Mouse (Mus musculus) granulocyte monocyte progenitor cell, adult 5-6 weeks (primary cell): Measurements from ENCODE around the gene Add2. TPM values are rescaled to one million over a fixed set of nuclear protein-coding genes. Genes with fewer than 3 reads are reported as not detected.

Source experiments
- ATAC-seq: replicated peaks from 2 replicates; pipeline ENCODE4 v1.8.0; 2016; ENCODE audit warnings: mild to moderate bottlenecking, moderate TSS enrichment, inconsistent platforms; ENCODE audit not compliant: poor library complexity, severe bottlenecking
- total RNA-seq, 2 experiments: library from RNA; stranded (forward) in 1 of 2; stranded (reverse) in 1 of 2; fragments of 200-712, 200-1000 nt in 1 of 2; fragments of >200 nt in 1 of 2; fragmentation: Nextera tagmentation in 1 of 2; gene quantifications; 2 replicates each; pipeline ENCODE4 v1.2.3; 2014 to 2017

The Add2 gene
- total RNA-seq, 2 experiments from 2014 or later, result 0.21 to 1.5 TPM

- ATAC-seq, result no peak; the same call in 1 of the 2 replicates
Measured at GRCm38 (mm10) chr6:86126953-86127581, 98.6 kb downstream of the Add2 start.

DNA sequence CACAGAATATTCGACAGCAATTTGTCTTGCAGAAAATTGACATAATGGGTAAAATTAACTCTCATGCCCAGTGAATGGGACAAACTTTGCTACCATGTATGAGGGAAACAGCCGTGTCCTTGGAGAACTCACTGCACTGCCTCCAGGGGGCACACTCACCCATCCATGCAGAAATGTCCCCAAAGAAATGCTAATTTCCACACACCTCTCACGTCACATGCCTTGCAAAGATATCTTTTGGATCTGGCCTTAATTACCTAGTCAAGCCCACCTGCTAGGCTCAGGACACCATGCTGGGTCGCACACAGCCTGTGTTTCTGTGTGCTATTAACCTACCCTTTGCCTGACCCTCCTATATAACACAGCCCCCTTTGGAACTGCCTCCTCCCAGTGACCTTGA, 100.0 kb downstream of the Add2 start:
- peak; percentile 46 for ATAC-seq

GRCm38 (mm10) chr6:86129872-86130498, 101.5 kb downstream of the Add2 start:
- ATAC-seq, result no peak

DNA sequence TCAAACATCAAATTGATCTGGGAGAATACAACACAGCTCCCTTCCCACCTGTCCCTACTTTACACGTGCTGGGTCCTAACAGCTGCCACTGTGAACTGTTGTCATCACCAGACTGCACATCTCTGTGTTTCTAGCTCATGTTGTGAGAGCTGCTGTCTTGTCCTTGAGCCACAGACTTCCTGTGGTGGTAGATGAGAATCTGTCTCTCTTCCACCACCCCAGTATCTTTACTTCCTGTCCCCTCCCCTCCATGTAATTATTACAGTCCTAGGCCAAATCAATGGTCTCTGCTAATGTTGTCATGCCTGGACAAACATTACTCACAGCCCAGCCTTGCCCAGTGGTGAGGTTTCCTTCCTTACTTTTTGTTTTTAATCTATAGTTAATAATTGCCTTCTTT, 105.4 kb downstream of the Add2 start:
- ATAC-seq, result peak; percentile 25; the same call in 1 of the 2 replicates

GRCm38 (mm10) chr6:86136206-86136605, 107.7 kb downstream of the Add2 start:
- no peak for ATAC-seq

- ATAC-seq, result no peak
Measured at GRCm38 (mm10) chr6:86141284-86141683, 112.8 kb downstream of the Add2 start.

- ATAC-seq, result no peak; the same call in 1 of the 2 replicates
Measured at GRCm38 (mm10) chr6:86141820-86142219, 113.3 kb downstream of the Add2 start.

DNA sequence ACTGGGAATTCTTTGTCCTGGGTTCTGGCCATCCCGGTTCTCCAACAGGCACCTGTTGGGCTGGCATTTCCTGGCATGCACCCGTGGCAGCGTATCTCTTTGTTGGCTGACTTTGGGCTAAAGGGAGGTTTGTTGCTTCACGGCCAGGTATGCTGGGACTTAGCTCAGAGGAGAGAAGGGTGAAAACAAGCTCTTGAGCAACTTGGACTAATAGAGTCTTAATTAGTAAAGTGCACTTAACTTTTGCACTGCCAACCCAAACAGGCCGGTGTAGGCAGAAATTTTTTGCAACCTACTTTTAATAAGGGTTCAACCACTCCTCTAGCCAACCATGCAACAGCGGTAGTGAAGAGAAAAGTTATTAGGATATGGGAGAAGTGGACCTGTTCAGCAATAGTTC, 116.5 kb downstream of the Add2 start:
- ATAC-seq, result no peak

DNA sequence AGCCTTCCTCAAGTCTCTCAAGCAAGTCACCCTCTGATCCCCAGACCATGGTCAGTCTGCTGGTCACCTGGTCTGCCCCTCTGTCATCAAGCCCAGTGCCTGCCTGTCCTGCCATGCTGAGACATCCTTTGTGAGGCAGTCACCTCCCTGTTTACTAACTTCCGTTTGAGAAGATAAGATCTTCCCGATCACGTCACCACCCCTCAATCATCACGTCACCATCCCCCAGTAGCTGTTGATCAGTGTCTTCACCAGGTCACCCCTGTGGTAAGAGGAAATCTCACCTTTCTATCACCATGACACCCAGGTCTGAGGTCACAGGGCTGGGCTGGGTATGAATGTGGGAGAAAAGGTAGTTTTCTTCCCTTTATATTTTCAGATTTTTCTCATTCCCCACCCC, 120.0 kb downstream of the Add2 start:
- ATAC-seq, result no peak

GRCm38 (mm10) chr6:86149001-86149400, 120.5 kb downstream of the Add2 start:
- ATAC-seq, result no peak

DNA sequence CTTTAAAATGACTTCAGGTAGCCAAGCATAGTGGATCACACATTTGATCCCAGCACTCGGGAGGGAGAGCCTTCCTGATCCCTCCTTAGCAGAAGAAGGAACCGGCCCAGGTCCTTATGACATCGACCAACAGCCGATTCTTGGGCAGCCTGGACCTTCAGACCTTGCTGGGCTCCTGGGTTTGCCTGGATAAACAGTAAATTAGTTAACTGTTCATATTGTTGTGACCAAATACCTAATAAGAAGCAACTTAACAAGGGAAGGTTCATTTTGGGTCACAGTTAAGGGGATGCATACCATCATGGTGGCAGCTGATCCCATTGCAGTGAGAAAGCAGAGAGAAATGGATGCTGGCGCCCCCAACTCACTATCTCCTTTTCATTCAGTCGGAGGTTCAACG, 124.2 kb downstream of the Add2 start:
- ATAC-seq, result no peak

- no peak for ATAC-seq
Measured at GRCm38 (mm10) chr6:86153436-86153990, 125.0 kb downstream of the Add2 start.

- no peak for ATAC-seq
Measured at GRCm38 (mm10) chr6:86154006-86154405, 125.5 kb downstream of the Add2 start.

DNA sequence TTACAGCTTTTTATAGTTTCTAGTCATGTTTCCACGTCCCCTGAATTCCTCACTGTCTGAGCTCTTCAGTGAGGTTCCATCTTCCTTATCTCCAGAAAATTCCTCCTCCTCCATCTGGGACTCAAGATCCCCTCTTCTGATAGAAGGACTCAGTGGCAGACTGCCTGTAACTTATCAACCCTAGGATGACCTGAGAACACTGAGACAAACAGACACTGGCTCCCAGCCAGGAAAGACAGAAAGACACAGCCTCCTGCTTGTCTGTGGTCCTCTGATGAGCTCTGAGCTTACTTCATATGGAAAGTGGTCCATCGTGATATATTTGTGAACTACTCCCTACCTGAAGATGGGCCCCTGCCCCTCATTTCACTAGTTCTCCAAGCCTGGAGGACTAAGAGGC, 126.0 kb downstream of the Add2 start:
- ATAC-seq, result no peak

DNA sequence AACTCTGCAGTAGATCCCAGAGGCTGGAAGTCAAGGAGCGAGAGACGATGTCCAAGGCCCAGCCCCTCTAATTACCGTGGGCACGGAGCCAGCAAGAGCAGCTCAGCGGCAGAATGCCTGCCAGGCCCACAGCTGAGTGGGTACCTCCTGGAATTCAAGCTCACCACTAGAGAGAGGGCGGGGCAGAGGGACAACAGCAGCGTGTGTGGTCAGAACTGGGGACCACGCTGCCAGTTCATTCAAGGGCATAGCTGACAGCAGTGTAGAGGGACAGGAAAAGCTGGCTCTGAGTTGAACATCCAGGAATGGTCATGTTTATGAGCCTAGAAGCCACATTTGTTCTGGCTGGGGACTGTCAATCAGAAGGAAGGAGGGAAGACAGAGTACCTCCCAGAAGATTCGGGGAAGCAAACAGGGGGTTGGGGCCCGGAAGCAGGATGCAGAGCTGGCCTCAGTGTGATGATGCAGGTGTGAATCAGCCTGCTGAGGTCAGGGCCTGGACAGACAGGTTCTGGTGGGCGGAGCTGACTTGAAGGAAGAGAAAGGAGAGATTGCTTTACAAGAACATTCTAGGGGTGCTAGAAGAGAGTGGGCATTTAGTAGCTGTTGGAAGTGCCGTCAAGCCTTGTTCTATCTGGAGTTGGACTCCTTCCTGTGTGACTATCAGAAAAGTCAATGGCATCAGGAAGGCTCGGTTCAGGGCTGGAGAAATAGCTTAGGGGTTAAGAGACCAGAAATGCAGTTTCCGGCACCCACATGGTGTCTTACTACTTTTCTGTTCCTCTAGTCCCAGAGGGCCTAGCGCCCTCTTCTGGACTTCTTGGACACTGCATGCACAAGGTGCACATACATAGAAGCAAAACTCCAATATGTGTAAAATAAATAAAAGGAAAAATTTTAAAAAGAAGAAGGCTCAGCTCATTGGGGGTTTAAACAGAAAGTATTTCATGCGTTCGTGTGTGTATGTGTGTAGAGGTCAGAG, 129.1 kb downstream of the Add2 start:
- no peak for ATAC-seq

DNA sequence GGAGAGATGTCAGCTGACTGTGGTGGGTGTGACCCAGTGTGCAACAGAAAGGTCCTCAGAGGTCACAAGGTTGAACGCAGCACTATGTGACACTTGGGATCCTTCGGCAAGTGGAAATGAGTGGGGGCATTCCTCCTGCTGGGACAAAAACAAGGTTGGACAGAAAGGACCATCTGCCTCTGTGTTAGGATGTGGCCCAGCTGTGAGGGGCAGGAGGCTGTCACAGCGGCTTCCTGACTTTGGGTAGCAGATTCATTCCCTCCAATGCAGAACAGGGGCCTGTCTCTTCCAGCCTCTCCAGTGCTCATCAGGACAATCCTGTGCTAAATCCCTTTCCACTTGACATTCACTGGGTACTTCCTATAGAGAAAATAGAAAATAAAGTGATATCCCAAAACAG, 132.4 kb downstream of the Add2 start:
- no peak for ATAC-seq

DNA sequence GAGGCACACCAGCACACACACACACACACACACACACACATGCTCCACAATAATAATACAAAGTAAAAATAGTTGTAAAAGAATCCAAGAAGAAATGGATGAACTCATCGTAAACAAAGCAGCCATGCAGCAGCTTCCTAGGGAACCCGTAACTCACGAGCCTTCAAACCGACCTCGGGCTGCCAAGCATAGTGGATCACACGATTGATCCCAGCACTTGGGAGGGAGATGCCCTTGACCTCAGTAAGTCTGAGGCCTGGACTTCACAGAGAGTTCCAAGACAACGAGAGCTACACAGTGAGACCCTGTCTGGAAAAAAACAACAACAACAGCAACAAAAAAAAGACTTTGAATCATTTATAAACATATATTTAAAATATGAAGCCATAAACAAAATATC, 133.1 kb downstream of the Add2 start:
- ATAC-seq, result no peak

DNA sequence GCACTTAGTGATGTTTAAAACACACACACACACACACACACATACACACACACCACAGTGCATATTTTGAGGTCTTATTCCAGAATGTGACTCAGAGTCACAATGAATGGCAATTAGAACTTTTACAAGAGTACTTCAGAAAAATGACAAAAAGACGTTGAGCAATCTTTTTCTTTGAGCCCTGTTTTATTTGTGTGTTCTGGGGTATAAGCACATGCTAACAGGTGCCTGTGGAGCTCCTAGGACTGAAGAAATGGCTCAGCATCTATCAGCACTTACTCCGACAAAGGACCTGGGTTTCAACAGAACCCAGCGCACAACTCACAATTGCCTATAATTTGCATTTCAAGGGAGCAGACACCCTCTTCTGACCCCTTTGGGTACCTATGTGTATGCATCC, 135.5 kb downstream of the Add2 start:
- ATAC-seq, result no peak

GRCm38 (mm10) chr6:86166426-86166825, 137.9 kb downstream of the Add2 start:
- no peak for ATAC-seq

DNA sequence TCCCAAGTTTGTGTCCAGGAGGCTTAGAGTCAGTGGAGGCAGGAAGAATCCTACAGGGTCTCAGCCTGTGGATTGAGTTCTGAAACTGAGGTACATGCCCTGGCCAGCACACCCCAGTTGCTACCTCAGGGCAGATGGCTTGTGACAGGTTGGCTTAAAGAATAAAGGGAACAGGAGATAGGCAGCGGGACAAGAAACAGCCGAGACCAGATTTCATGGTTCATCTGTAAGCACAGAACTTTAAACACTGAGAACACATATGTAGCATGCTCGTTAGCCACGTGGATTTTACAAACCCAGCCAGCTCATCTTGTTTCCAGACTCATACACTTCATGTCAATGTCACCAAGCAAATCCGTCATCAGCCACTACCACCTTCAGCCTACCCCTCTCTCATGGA, 139.4 kb downstream of the Add2 start:
- no peak for ATAC-seq

GRCm38 (mm10) chr6:86169166-86169565, 140.7 kb downstream of the Add2 start:
- no peak for ATAC-seq
